Mouse (Mus musculus): ENCODE results near the gene Fbxl7.

DNA sequence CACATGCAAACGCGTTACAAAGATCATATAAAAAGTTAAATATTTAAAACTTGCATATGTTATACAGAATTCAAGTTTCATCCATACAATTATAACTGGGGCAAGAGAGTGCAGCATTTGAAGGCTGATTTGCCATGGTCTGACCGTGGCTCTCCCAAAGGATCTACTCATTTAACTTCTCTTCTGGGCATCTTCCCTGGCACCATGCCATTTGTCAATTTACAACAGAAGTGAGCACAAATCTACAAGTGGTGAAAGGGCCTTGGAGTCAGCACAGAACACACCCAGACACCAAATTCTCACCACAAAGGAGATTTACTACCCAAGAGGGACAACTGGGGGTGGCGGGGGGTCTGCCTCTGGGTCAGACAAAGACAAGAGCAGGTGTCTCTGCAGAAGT lies 64.2 kb downstream of the Fbxl7 start:
- TF ChIP-seq CTCF (IDR thresholded peaks at IDR 0.05) (no peak), EP300 (IDR thresholded peaks at IDR 0.05) (no peak)

Measured in lung, postnatal 0 days (tissue).